Mouse (Mus musculus) megakaryocyte progenitor cell, adult 5-6 weeks (primary cell): Measurements from ENCODE around the gene Olfr57. TPM values are rescaled to one million over a fixed set of nuclear protein-coding genes. Genes with fewer than 3 reads are reported as not detected.
"Not testable (repeated sequence)": the region's sequence is repeated elsewhere in the genome, so short reads cannot be mapped to it uniquely, and the experiment has no call there.

Experiments
- ATAC-seq: replicated peaks from 2 replicates; pipeline ENCODE4 v1.8.0; 2016; ENCODE audit warnings: mild to moderate bottlenecking, moderate TSS enrichment, inconsistent platforms; ENCODE audit not compliant: poor library complexity
- total RNA-seq, 2 experiments: library from RNA; stranded (forward) in 1 of 2; stranded (reverse) in 1 of 2; fragments of 157-497, 149-512 nt in 1 of 2; fragments of 200-1000 nt in 1 of 2; gene quantifications; 2 replicates each; pipeline versions ENCODE4 v1.2.3 to v1.2.4; 2015 to 2017

Gene Olfr57
- total RNA-seq (2015) (not detected in 2 replicates), total RNA-seq (2017) (not detected in 2 replicates)

GRCm38 (mm10) chr10:79028441-79028840, at the start of gene Olfr57:
TSS of gene Olfr57 (plus strand) at chr10:79028741.
- ATAC-seq, result no peak

- ATAC-seq, result no peak
Measured at GRCm38 (mm10) chr10:78980750-78981149, 47.8 kb upstream of the Olfr57 start, which contains the start of gene Olfr1352. TSS of gene Olfr1352 (plus strand) at chr10:78981050.

DNA sequence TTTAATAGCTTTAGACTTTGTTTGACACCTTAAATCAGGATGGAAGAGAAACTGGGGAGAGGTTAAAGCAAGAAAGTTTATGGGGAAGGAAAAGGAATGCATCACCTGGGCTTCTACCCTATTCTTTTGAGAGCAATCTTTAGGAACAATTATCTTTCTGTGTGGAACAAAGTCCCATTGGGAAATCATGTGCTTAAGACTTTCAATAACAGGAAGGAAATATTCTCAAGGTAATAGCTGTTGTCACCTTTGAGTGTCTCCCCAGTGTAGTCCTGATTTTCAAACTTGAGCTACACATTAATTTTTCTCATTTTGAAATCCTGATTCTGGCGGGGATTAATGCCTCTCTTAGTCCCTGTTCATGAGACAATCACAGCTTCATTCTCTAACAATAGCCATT, 16.4 kb upstream of the Olfr57 start, which contains the start of gene Olfr1351:
Olfr1351 (plus strand) TSS at position 301 of the 400 bp plus-strand sequence.
- no peak for ATAC-seq

DNA sequence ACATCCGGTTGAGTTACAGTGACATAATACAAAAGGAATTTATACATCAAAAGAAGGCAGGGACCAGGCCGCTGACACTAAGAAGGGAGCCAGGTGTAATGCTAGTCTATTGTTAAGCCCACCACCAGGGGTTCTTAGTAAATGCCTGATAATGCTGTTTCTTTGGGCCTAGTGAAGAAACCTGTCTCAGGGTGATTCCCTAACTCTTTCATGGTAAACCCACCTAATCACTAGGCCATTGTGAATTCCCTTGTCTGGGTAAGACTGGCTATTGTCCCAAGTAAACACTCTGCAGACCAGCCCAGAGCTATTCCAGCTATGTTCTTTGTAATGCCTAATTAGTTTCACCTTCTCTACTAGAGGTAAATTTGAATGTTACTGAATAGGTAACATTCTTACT, 13.9 kb downstream of the Olfr57 start:
- ATAC-seq, result not testable (repeated sequence)

DNA sequence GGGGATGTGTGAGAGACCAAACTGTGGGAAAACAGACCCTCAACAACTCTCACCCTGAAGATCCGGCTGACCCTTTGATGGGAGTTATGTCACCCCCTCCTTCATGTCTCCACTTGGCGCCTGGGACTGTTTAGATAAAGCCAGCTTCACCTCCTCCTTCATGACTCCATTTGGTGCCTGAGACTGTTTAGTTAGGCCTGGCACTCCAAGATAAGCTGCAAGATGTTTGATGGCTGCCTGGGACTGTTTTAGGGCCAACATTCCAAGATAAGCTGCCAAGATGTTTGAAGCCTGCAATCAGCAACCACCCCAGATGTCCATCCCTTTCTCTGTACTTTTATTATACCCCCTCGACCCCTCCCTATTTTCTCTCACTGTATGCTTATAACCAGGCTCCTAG, 28.8 kb downstream of the Olfr57 start:
- not testable (repeated sequence) for ATAC-seq

Other genes with a start within 250 kb of the Olfr57 start
- gene Slc1a6, start 248.2 kb upstream of the Olfr57 start, total RNA-seq (2015), result not detected in 2 replicates
- gene Slc1a6, start 248.2 kb upstream of the Olfr57 start, total RNA-seq (2017), result not detected in 2 replicates
- gene Olfr1356, start 176.6 kb upstream of the Olfr57 start, total RNA-seq (2015), result not detected in 2 replicates
- not detected in 2 replicates for gene Olfr1356, start 176.6 kb upstream of the Olfr57 start, total RNA-seq (2017)
- gene Olfr1355, start 153.2 kb upstream of the Olfr57 start, total RNA-seq (2015), result not detected in 2 replicates
- gene Olfr1355, start 153.2 kb upstream of the Olfr57 start, total RNA-seq (2017), result not detected in 2 replicates
- not detected in 2 replicates for gene Olfr1354, start 115.6 kb upstream of the Olfr57 start, total RNA-seq (2015)
- gene Olfr1354, start 115.6 kb upstream of the Olfr57 start, total RNA-seq (2017), result not detected in 2 replicates
- gene Olfr8, start 78.1 kb upstream of the Olfr57 start, total RNA-seq (2015), result not detected in 2 replicates
- not detected in 2 replicates for gene Olfr8, start 78.1 kb upstream of the Olfr57 start, total RNA-seq (2017)
- not detected in 2 replicates for gene Olfr1353, start 65.4 kb upstream of the Olfr57 start, total RNA-seq (2015)
- not detected in 2 replicates for gene Olfr1353, start 65.4 kb upstream of the Olfr57 start, total RNA-seq (2017)
- 0.02 TPM in 1 of 2 replicates, not detected in the other for gene Olfr1352, start 47.7 kb upstream of the Olfr57 start, total RNA-seq (2015)
- not detected in 2 replicates for gene Olfr1352, start 47.7 kb upstream of the Olfr57 start, total RNA-seq (2017)
- not detected in 2 replicates for gene Olfr1351, start 16.3 kb upstream of the Olfr57 start, total RNA-seq (2015)
- not detected in 2 replicates for gene Olfr1351, start 16.3 kb upstream of the Olfr57 start, total RNA-seq (2017)
- gene 2610008E11Rik, start 68.9 kb downstream of the Olfr57 start, total RNA-seq (2015), result 10.2 and 10.6 TPM in 2 replicates
- 8.1 and 9.8 TPM in 2 replicates for gene 2610008E11Rik, start 68.9 kb downstream of the Olfr57 start, total RNA-seq (2017)
- not detected in 2 replicates for gene Vmn2r80, start 120.0 kb downstream of the Olfr57 start, total RNA-seq (2015)
- not detected in 2 replicates for gene Vmn2r80, start 120.0 kb downstream of the Olfr57 start, total RNA-seq (2017)
- not detected in 2 replicates for gene Vmn2r81, start 219.0 kb downstream of the Olfr57 start, total RNA-seq (2015)
- not detected in 2 replicates for gene Vmn2r81, start 219.0 kb downstream of the Olfr57 start, total RNA-seq (2017)